Mouse (Mus musculus): ENCODE results near the gene Cox19. TPM values are rescaled to one million over a fixed set of nuclear protein-coding genes. Genes with fewer than 3 reads are reported as not detected.

Gene Cox19
- polyA plus RNA-seq, 1 experiment = 39.3 TPM

DNA sequence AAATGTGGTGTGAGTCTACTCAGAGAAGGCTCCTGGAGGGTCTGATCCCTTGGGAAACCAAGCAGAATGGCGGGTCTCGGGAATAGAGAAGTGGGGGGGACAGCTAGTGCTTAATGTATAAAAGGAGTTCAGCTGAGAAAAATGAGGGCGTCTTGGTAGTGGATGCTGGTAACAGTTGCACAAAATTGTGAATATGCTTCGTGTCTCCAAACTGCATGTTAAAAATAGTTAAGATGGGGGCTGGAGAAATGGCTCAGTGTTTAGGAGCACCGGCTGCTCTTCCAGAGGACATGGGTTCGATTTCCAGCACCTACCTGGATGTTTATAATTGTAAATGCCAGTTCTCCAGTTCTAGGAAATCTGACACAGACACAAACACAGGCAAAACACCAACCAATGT lies 29.9 kb downstream of the Cox19 start:
- Histone ChIP-seq H3K4me1 (ENCODE audit: control insufficient read depth, insufficient read depth, low read length) (peaks cover 2% of the 10 kb centered on the region; the same call in 1 of the 2 replicates), H3K27ac (ENCODE audit: control insufficient read depth, insufficient read depth, low read depth, low read length, poor library complexity) (no peak overlapping the region), H3K4me3 (replicated peaks; ENCODE audit: control insufficient read depth, low read depth, low read length) (no peak overlapping the region)
- 75% methylated on average over 6 of the region's 6 CpGs for WGBS
- TF ChIP-seq CTCF (IDR thresholded peaks at IDR 0.05; ENCODE audit: control insufficient read depth, insufficient read depth, low read length) = no peak
- no peak for TF ChIP-seq POLR2A (IDR thresholded peaks at IDR 0.05; ENCODE audit: borderline replicate concordance, control insufficient read depth, low read depth, low read length)

DNA sequence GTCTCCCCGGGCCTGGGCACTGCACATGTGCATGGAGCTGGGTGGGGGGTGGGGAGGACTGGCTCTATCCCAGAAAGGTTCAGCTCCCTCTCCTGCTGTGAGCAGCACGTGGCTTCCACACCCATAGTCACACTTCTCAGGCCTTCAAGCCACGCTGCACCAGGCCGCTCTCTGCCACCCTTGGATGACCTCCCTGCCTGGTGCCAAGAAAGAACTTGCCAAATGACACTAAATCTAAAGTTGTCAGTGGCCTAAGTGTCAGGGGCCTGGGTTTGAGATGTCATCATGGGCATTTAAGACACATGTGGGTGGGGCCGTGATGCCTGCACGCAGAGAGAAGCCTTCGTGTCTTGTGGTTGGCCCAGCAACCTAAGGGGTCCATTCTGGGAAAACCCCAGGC lies 30.8 kb downstream of the Cox19 start:
- no peak for TF ChIP-seq POLR2A (IDR thresholded peaks at IDR 0.05; ENCODE audit: borderline replicate concordance, control insufficient read depth, low read depth, low read length)
- no peak for TF ChIP-seq CTCF (IDR thresholded peaks at IDR 0.05; ENCODE audit: control insufficient read depth, insufficient read depth, low read length)
- WGBS = 80% methylated on average over 7 of the region's 7 CpGs
- Histone ChIP-seq H3K4me3 (replicated peaks; ENCODE audit: control insufficient read depth, low read depth, low read length) (no peak overlapping the region), H3K4me1 (ENCODE audit: control insufficient read depth, insufficient read depth, low read length) (no peaks in the 10 kb centered on the region; the same call in 1 of the 2 replicates), H3K27ac (ENCODE audit: control insufficient read depth, insufficient read depth, low read depth, low read length, poor library complexity) (no peak overlapping the region)

DNA sequence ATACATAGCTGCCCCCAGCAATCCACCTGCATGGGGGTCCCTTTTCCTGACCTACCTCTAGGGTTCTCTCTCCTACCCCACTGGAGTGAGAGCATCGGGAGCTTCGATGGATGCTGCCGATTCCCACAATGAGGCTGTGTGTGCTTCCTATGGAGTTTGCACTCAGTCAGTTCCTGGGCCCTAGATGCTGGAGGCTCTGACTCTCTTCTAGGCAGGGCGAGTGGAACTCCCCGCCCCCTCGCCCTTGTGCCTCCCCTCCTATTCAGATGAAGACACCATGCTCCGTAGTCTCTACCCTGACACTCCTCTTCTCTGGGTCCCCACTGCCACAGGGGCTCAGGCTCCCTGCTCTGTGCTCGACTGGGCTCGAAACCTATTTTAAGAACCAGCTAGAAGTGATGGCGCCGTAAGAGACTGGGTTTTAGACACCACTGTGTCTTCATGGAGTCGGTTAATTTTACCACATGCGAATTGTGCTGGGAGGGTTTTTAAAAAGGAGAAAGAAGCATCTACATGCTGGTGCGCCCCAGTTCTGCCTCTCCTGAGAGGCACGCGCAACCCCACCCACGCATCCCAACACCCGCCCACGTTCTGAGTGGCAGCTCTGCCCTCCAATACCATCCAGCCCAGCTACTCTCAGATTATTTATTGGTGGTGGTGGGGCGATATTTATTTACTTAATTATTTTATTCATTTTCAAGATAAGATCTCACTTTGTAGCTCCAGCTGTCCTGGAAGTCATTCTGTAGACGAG lies 33.3 kb downstream of the Cox19 start:
- Histone ChIP-seq H3K27ac (ENCODE audit: control insufficient read depth, insufficient read depth, low read depth, low read length, poor library complexity) (no peak overlapping the region), H3K4me1 (ENCODE audit: control insufficient read depth, insufficient read depth, low read length) (no peaks in the 10 kb centered on the region; the same call in none of the 2 replicates), H3K4me3 (replicated peaks; ENCODE audit: control insufficient read depth, low read depth, low read length) (no peak overlapping the region)
- TF ChIP-seq POLR2A (IDR thresholded peaks at IDR 0.05; ENCODE audit: borderline replicate concordance, control insufficient read depth, low read depth, low read length) (no peak), CTCF (IDR thresholded peaks at IDR 0.05; ENCODE audit: control insufficient read depth, insufficient read depth, low read length) (no peak)
- WGBS = 84% methylated on average over 21 of the region's 21 CpGs

DNA sequence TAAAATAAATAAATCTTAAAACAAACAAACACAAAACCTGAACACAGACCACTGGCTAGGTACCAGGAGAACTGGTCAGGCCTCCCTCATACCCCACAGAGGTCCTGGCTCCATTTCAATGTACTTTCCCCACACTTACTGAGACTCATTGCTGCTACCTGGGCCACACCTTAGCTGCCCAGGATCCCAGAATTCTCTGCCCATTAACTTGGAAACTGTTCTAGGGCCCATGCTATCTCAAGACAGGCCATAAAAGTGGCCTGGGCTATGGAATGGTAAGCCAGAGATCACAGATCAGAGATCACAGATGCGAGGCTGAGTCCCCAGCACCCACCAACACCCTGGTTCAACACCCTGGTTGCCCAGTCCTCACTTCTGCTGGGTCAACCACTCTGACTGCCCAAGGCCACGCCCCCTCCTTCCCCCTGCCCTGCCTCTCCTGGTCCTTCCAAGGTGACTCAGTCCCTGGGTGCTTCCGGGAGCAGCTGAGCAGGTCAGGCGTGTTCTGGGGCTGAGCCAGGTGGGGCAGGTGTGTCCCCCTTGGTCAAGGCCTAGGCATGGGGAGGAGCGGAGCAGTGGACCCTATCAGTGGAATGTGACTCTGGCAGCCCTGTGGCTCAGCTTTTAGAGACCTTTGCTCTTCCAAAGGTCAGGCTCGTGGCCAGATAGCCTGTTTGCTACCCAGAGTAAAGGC lies 34.1 kb downstream of the Cox19 start:
- Histone ChIP-seq H3K27ac (ENCODE audit: control insufficient read depth, insufficient read depth, low read depth, low read length, poor library complexity) (no peak overlapping the region), H3K4me1 (ENCODE audit: control insufficient read depth, insufficient read depth, low read length) (no peaks in the 10 kb centered on the region; the same call in none of the 2 replicates), H3K4me3 (replicated peaks; ENCODE audit: control insufficient read depth, low read depth, low read length) (no peak overlapping the region)
- 80% methylated on average over 6 of the region's 6 CpGs for WGBS
- TF ChIP-seq POLR2A (IDR thresholded peaks at IDR 0.05; ENCODE audit: borderline replicate concordance, control insufficient read depth, low read depth, low read length) = no peak
- no peak for TF ChIP-seq CTCF (IDR thresholded peaks at IDR 0.05; ENCODE audit: control insufficient read depth, insufficient read depth, low read length)

DNA sequence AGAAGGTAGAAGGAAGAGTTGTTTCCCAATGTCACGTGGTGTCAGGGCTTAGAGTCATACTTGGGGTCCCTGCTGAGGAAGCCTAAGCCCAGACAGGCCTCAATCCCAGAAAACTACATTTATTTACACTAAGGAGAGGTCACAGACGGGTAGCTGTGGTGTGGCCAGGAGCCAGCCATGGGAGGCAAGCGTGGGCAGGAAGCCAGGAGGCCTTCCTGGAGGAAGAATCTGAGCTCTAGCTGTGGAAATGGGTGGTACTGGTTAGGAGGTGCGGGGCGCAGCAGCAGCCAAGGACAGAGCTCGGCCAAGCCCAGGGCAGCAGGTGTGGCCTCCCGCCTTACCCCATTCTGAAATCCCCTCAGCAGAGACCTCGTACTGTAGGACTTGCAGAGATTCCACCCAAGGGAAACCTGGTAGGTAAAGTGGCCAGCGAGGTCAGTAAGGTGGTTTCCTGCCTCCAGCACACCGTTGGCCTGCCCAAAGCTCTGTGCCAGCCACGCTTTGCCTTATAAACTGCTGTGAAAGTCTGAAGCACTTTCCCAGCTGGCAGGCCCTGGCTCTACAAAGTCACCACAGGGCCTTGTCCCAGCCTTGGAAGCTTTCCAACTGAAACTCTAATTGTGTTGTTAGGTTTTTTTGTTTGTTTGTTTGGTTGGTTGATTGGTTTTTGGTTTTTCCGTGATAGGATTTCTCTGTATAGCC lies 36.1 kb downstream of the Cox19 start:
- Histone ChIP-seq H3K4me3 (replicated peaks; ENCODE audit: control insufficient read depth, low read depth, low read length) (no peak overlapping the region), H3K4me1 (ENCODE audit: control insufficient read depth, insufficient read depth, low read length) (no peaks in the 10 kb centered on the region; the same call in none of the 2 replicates), H3K27ac (ENCODE audit: control insufficient read depth, insufficient read depth, low read depth, low read length, poor library complexity) (no peak overlapping the region)
- WGBS = 46% methylated on average over 12 of the region's 12 CpGs
- TF ChIP-seq POLR2A (IDR thresholded peaks at IDR 0.05; ENCODE audit: borderline replicate concordance, control insufficient read depth, low read depth, low read length) (no peak), CTCF (IDR thresholded peaks at IDR 0.05; ENCODE audit: control insufficient read depth, insufficient read depth, low read length) (no peak)

DNA sequence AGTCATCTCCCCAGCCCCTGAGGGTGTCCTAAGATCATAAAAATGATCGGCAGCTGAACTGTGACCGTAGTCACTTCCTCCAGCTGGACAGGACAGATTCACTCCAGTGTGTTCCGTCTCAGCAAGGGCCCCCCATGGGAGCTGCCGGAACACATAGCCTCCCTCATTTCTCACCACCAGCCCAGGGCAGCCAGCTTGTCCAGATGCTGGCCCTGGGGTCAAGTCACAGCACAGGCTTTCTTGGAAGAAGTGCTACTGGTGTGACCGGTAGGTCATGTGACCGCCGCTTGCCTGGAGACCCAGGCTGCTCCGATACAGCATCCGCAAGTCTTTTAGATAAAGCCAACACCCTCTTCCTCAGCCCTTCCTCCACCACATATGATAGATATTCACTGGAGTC lies 37.7 kb downstream of the Cox19 start:
- TF ChIP-seq CTCF (IDR thresholded peaks at IDR 0.05; ENCODE audit: control insufficient read depth, insufficient read depth, low read length) (no peak), POLR2A (IDR thresholded peaks at IDR 0.05; ENCODE audit: borderline replicate concordance, control insufficient read depth, low read depth, low read length) (no peak)
- Histone ChIP-seq H3K27ac (ENCODE audit: control insufficient read depth, insufficient read depth, low read depth, low read length, poor library complexity) (no peak overlapping the region), H3K4me3 (replicated peaks; ENCODE audit: control insufficient read depth, low read depth, low read length) (no peak overlapping the region), H3K4me1 (ENCODE audit: control insufficient read depth, insufficient read depth, low read length) (peaks cover 3% of the 10 kb centered on the region)
- 81% methylated on average over 9 of the region's 9 CpGs for WGBS

DNA sequence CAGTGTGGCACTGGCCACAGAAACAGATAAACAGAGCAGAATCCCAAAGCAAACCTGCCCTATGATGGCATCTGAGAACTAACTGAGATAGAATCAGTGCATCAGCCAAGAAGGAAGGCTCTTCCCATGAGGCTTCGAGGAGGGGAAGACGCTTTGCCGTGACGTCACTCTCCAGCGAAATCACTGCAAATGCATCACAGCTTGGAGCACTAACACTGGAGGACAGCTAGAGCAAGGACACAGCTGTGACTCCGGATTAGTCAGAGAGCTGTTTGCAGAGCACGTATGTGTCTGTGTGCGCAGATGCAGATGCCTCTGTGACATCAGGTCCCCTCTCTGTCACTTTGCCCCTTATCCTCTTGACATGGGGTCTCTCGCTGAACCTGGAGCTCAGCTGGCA lies 39.4 kb downstream of the Cox19 start:
- 83% methylated on average over 9 of the region's 9 CpGs for WGBS
- no peak overlapping the region for H3K27ac ChIP-seq (ENCODE audit: control insufficient read depth, insufficient read depth, low read depth, low read length, poor library complexity)
- H3K4me1 ChIP-seq (ENCODE audit: control insufficient read depth, insufficient read depth, low read length) = peaks cover 3% of the 10 kb centered on the region
- no peak for TF ChIP-seq POLR2A (IDR thresholded peaks at IDR 0.05; ENCODE audit: borderline replicate concordance, control insufficient read depth, low read depth, low read length)
- TF ChIP-seq CTCF (IDR thresholded peaks at IDR 0.05; ENCODE audit: control insufficient read depth, insufficient read depth, low read length) = no peak
- no peak overlapping the region for H3K4me3 ChIP-seq (replicated peaks; ENCODE audit: control insufficient read depth, low read depth, low read length)

DNA sequence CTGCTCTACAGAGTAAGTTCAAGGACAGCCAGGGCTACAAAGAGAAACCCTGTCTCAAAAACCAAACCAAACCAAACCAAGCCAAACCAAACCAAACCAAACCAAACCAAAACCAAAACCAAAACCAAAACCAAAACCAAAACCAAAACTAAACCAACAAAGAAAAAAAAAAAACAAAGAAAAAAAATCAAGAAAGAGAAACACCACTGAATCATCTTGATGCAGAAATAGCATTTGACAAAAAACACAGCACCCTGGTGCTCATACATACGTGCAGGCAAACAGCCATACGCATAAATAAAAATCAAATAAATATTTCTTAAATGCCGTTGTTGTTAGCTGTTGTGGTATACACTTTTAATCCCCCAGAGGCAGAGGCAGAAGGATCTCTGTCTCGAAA lies 40.7 kb downstream of the Cox19 start:
- TF ChIP-seq CTCF (IDR thresholded peaks at IDR 0.05; ENCODE audit: control insufficient read depth, insufficient read depth, low read length) = no peak
- no peak for TF ChIP-seq POLR2A (IDR thresholded peaks at IDR 0.05; ENCODE audit: borderline replicate concordance, control insufficient read depth, low read depth, low read length)
- no peak overlapping the region for H3K4me3 ChIP-seq (replicated peaks; ENCODE audit: control insufficient read depth, low read depth, low read length)
- H3K4me1 ChIP-seq (ENCODE audit: control insufficient read depth, insufficient read depth, low read length) = peaks cover 3% of the 10 kb centered on the region
- H3K27ac ChIP-seq (ENCODE audit: control insufficient read depth, insufficient read depth, low read depth, low read length, poor library complexity) = no peak overlapping the region
- 84% methylated on average over 4 of the region's 4 CpGs for WGBS
